Mouse (Mus musculus): ENCODE measurements around the gene Secisbp2.

GRCm38 (mm10) chr13:51611500-51611899 lies 40.0 kb upstream of the Secisbp2 start:
- no peak for TF ChIP-seq CTCF (IDR thresholded peaks at IDR 0.05)
- no peak for TF ChIP-seq POLR2A (IDR thresholded peaks at IDR 0.05; ENCODE audit: insufficient read depth, low read depth, low read length)
- no peak for TF ChIP-seq EP300 (IDR thresholded peaks at IDR 0.05; ENCODE audit: insufficient read depth, low read depth, low read length)

Data from heart, adult 2 months (tissue).